9 mouse cellular contexts compared by ENCODE assay signal in the genomic region with DNA sequence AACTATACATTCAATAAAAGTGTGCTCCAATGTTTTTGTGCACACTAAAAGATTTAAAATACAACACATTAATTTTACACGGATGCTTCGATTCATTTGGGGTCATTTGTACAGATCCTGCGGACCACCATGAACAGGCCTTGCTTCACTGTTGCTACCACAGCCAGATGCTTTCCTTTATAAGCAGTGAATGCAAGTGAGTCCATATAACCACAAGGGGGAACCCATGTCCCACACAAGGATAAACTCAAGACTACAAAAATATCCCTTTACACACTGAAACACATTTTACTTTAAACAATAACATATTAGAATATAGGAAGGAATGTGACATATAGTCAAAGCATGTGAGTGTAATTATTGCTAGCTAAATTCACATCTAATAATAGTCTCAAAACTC.
DNase-seq lines count a peak whose midpoint lies in the region; ATAC-seq and TF ChIP-seq lines count a peak whose summit lies in the region.
"Had no signal": no experiment of that assay in that cellular context is flagged by ENCODE, and none has a peak within 500 bp of the region (broad histone marks: within the 10 kb centered on the region; RNA-seq: fewer than 3 reads in every experiment).

No protein-coding gene starts in this region.

- no peak overlapping the region for H3K4me3 ChIP-seq in heart, embryonic 10.5 days
- no peak overlapping the region for H3K4me3 ChIP-seq in bone marrow, adult 2 months (replicated peaks; ENCODE audit: control insufficient read depth, low read depth, low read length)
- H3K4me3 ChIP-seq in hindbrain, embryonic 14.5 days (replicated peaks; ENCODE audit: low read length) = no peak overlapping the region
- H3K4me3 ChIP-seq: stomach, embryonic 15.5 days had no signal

- ATAC-seq in hindbrain, embryonic 14.5 days (ENCODE audit: low FRiP score) = peak; percentile 86

- no peak overlapping the region for H3K9ac ChIP-seq in hindbrain, embryonic 14.5 days
- H3K9ac ChIP-seq: stomach, embryonic 15.5 days had no signal

- no peak overlapping the region for H3K27ac ChIP-seq in heart, embryonic 10.5 days
- no peak overlapping the region for H3K27ac ChIP-seq in bone marrow, adult 2 months (ENCODE audit: control insufficient read depth, insufficient read depth, low read depth, low read length, poor library complexity)
- no peak overlapping the region for H3K27ac ChIP-seq in hindbrain, embryonic 14.5 days
- H3K27ac ChIP-seq: stomach, embryonic 15.5 days had no signal

- H3K4me2 ChIP-seq in hindbrain, embryonic 14.5 days (replicated peaks) = no peak overlapping the region
- H3K4me2 ChIP-seq: stomach, embryonic 15.5 days had no signal

- H3K36me3 ChIP-seq in heart, embryonic 10.5 days = no peaks in the 10 kb centered on the region
- no peaks in the 10 kb centered on the region for H3K36me3 ChIP-seq in hindbrain, embryonic 14.5 days (replicated peaks; ENCODE audit: control insufficient read depth, insufficient read depth)
- H3K36me3 ChIP-seq: stomach, embryonic 15.5 days had no signal

- peak; percentile 11; the same call in 1 of the 2 replicates for TF ChIP-seq CTCF in bone marrow, adult 2 months (IDR thresholded peaks at IDR 0.05; ENCODE audit: control insufficient read depth, insufficient read depth, low read length)

- no peaks in the 10 kb centered on the region for H3K4me1 ChIP-seq in heart, embryonic 10.5 days
- no peaks in the 10 kb centered on the region for H3K4me1 ChIP-seq in bone marrow, adult 2 months (ENCODE audit: control insufficient read depth, insufficient read depth, low read length)
- no peaks in the 10 kb centered on the region for H3K4me1 ChIP-seq in hindbrain, embryonic 14.5 days (replicated peaks; ENCODE audit: control insufficient read depth, insufficient read depth, low read length)
- H3K4me1 ChIP-seq: stomach, embryonic 15.5 days had no signal

- peak; percentile 3 to 5 for DNase-seq in heart, adult 18-20 months
- no peak for DNase-seq in heart, embryonic 10.5 days (ENCODE audit: low spot score)
- DNase-seq in 3T3-L1 (ENCODE audit: low read depth, low spot score) = peak; percentile 62
- DNase-seq in hindbrain, embryonic 14.5 days (ENCODE audit: low spot score) = peak; percentile 73
- DNase-seq in mesoderm, embryonic 11.5 days (ENCODE audit: low read depth, low spot score) = peak; percentile 47
- no peak for DNase-seq in urinary bladder, adult 18-20 months (ENCODE audit: low spot score in 2 of 2)
- no peak for DNase-seq in ovary, postnatal 10 days (ENCODE audit: low spot score)

- TF ChIP-seq POLR2A in bone marrow, adult 2 months (IDR thresholded peaks at IDR 0.05; ENCODE audit: borderline replicate concordance, control insufficient read depth, low read depth, low read length) = no peak

- no peaks in the 10 kb centered on the region for H3K9me3 ChIP-seq in heart, embryonic 10.5 days
- H3K9me3 ChIP-seq in hindbrain, embryonic 14.5 days (ENCODE audit: control insufficient read depth, low read length) = no peaks in the 10 kb centered on the region
- H3K9me3 ChIP-seq: stomach, embryonic 15.5 days had no signal

- 50% methylated on average over 3 of the region's 3 CpGs for WGBS in heart, embryonic 10.5 days
- 69% methylated on average over 3 of the region's 3 CpGs for WGBS in bone marrow, adult 2 months
- 73% methylated on average over 3 of the region's 3 CpGs for WGBS in hindbrain, embryonic 14.5 days

- no peaks in the 10 kb centered on the region for H3K27me3 ChIP-seq in heart, embryonic 10.5 days (ENCODE audit: insufficient read depth, poor library complexity, severe bottlenecking)
- H3K27me3 ChIP-seq in hindbrain, embryonic 14.5 days (ENCODE audit: control insufficient read depth, insufficient read depth, low read length) = no peaks in the 10 kb centered on the region
- H3K27me3 ChIP-seq: stomach, embryonic 15.5 days had no signal

Comparison
In these comparisons a context has a peak if more than half of its experiments do, and no peak if none do; other contexts are left out.
1. DNase-seq: peak in heart, adult 18-20 months (2 of 2), 3T3-L1 (single experiment), hindbrain, embryonic 14.5 days (single experiment) and mesoderm, embryonic 11.5 days (single experiment); none in heart, embryonic 10.5 days (single experiment), urinary bladder, adult 18-20 months (0 of 2) and ovary, postnatal 10 days (single experiment).